22 mouse cellular contexts compared by ENCODE assay signal in the genomic region with DNA sequence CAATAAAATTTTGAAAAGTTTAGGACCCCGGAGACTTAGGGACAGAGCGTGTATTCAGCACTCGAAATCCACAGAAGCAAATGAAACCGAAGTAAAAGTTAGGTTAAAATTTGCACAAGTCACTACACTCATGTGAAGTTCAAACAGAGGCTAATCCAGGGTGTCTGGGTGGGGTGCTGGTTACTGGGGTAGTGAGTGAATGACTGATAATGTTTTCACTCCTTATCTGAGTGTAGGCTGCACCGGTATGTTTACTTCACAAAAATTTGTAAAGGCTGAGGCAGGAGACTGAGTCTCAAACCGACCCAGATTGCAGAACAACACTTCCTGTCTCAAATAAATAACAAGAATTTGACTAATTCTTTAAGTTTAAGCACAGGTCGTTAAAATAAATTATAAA. TPM values are rescaled to one million over a fixed set of nuclear protein-coding genes. Genes with fewer than 3 reads are reported as not detected.
A peak's percentile ranks its signal among the peaks of the same experiment; 100 is the strongest.
DNase-seq lines count a peak whose midpoint lies in the region; ATAC-seq and TF ChIP-seq lines count a peak whose summit lies in the region.
"Had no signal": no experiment of that assay in that cellular context is flagged by ENCODE, and none has a peak within 500 bp of the region (broad histone marks: within the 10 kb centered on the region; RNA-seq: fewer than 3 reads in every experiment).

No protein-coding gene starts in this region.

- no peak for DNase-seq in heart, embryonic 10.5 days (ENCODE audit: low spot score)
- no peak for DNase-seq in G1E (ENCODE audit: low spot score)
- DNase-seq in adrenal gland, adult 2 months, result no peak
- no peak for DNase-seq in adrenal gland, postnatal 10 days
- DNase-seq: adrenal gland, postnatal 14 days; cerebellum, adult 8-10 months; gastrocnemius, postnatal 36 days; kidney, adult 9 months; left cerebral cortex, postnatal 4 days; lung, adult 18-20 months; midbrain, embryonic 14.5 days; right cerebral cortex, postnatal 4 days had no signal

- no peak overlapping the region for H3K27ac ChIP-seq in heart, embryonic 12.5 days (ENCODE audit: poor library complexity, severe bottlenecking)
- H3K27ac ChIP-seq in heart, embryonic 10.5 days, result no peak overlapping the region
- peak overlapping the region; percentile 89 for H3K27ac ChIP-seq in liver, embryonic 16.5 days (ENCODE audit: low read length)
- no peak overlapping the region for H3K27ac ChIP-seq in kidney, embryonic 15.5 days
- H3K27ac ChIP-seq: embryonic facial prominence, embryonic 13.5 days; heart, embryonic 15.5 days; hindbrain, postnatal 0 days had no signal

- peaks cover 17% of the 10 kb centered on the region for H3K4me1 ChIP-seq in heart, embryonic 12.5 days (replicated peaks)
- peaks cover 12% of the 10 kb centered on the region for H3K4me1 ChIP-seq in heart, embryonic 10.5 days
- peaks cover 42% of the 10 kb centered on the region for H3K4me1 ChIP-seq in G1E (ENCODE audit: insufficient read depth, low read depth, low read length)
- H3K4me1 ChIP-seq in liver, embryonic 16.5 days (ENCODE audit: control insufficient read depth, low read depth, low read length), result peaks cover 50% of the 10 kb centered on the region
- peaks cover 5% of the 10 kb centered on the region for H3K4me1 ChIP-seq in kidney, embryonic 15.5 days
- H3K4me1 ChIP-seq: embryonic facial prominence, embryonic 13.5 days had no signal

- no peaks in the 10 kb centered on the region for H3K27me3 ChIP-seq in heart, embryonic 12.5 days (replicated peaks)
- H3K27me3 ChIP-seq in heart, embryonic 10.5 days (ENCODE audit: insufficient read depth, poor library complexity, severe bottlenecking), result no peaks in the 10 kb centered on the region
- no peaks in the 10 kb centered on the region for H3K27me3 ChIP-seq in G1E (ENCODE audit: insufficient read depth, low read length)
- no peaks in the 10 kb centered on the region for H3K27me3 ChIP-seq in liver, embryonic 16.5 days (ENCODE audit: control insufficient read depth, insufficient read depth, low read depth, low read length)
- H3K27me3 ChIP-seq in kidney, embryonic 15.5 days, result no peaks in the 10 kb centered on the region
- H3K27me3 ChIP-seq: embryonic facial prominence, embryonic 13.5 days; heart, embryonic 15.5 days had no signal

- H3K9ac ChIP-seq in heart, embryonic 12.5 days, result no peak overlapping the region
- peak overlapping the region; percentile 17 for H3K9ac ChIP-seq in liver, embryonic 16.5 days (ENCODE audit: low read depth, low read length)
- no peak overlapping the region for H3K9ac ChIP-seq in kidney, embryonic 15.5 days
- H3K9ac ChIP-seq: embryonic facial prominence, embryonic 13.5 days; heart, embryonic 15.5 days had no signal

- 68% methylated on average over 7 of the region's 7 CpGs for WGBS in heart, embryonic 12.5 days
- 71% methylated on average over 7 of the region's 7 CpGs for WGBS in heart, embryonic 10.5 days
- 25% methylated on average over 7 of the region's 7 CpGs for WGBS in liver, embryonic 16.5 days (ENCODE audit: insufficient replicate concordance)
- WGBS in kidney, embryonic 15.5 days, result 85% methylated on average over 7 of the region's 7 CpGs

- peaks cover 18% of the 10 kb centered on the region for H3K36me3 ChIP-seq in heart, embryonic 12.5 days
- H3K36me3 ChIP-seq in heart, embryonic 10.5 days, result peaks cover 14% of the 10 kb centered on the region
- peaks cover 48% of the 10 kb centered on the region for H3K36me3 ChIP-seq in G1E (replicated peaks)
- H3K36me3 ChIP-seq in liver, embryonic 16.5 days (ENCODE audit: control insufficient read depth, insufficient read depth), result peaks cover 23% of the 10 kb centered on the region
- peaks cover 23% of the 10 kb centered on the region for H3K36me3 ChIP-seq in kidney, embryonic 15.5 days
- H3K36me3 ChIP-seq: heart, embryonic 15.5 days had no signal

- H3K4me2 ChIP-seq in heart, embryonic 12.5 days, result no peak overlapping the region
- H3K4me2 ChIP-seq in liver, embryonic 16.5 days (ENCODE audit: low read depth, low read length), result peak overlapping the region; percentile 52
- H3K4me2 ChIP-seq in kidney, embryonic 15.5 days, result no peak overlapping the region
- H3K4me2 ChIP-seq: embryonic facial prominence, embryonic 13.5 days; heart, embryonic 15.5 days had no signal

- TF ChIP-seq CTCF in G1E (IDR thresholded peaks at IDR 0.05; ENCODE audit: low read depth, low read length), result no peak

- H3K4me3 ChIP-seq in heart, embryonic 12.5 days, result no peak overlapping the region
- H3K4me3 ChIP-seq in heart, embryonic 10.5 days, result no peak overlapping the region
- H3K4me3 ChIP-seq in G1E (ENCODE audit: low read depth, low read length), result no peak overlapping the region
- peak overlapping the region; percentile 27 for H3K4me3 ChIP-seq in liver, embryonic 16.5 days (ENCODE audit: low read depth, low read length)
- H3K4me3 ChIP-seq in kidney, embryonic 15.5 days (replicated peaks), result no peak overlapping the region
- H3K4me3 ChIP-seq: embryonic facial prominence, embryonic 13.5 days; heart, embryonic 15.5 days had no signal

- H3K9me3 ChIP-seq in heart, embryonic 12.5 days (replicated peaks), result no peaks in the 10 kb centered on the region
- H3K9me3 ChIP-seq in heart, embryonic 10.5 days, result no peaks in the 10 kb centered on the region
- H3K9me3 ChIP-seq in G1E (replicated peaks), result no peaks in the 10 kb centered on the region
- no peaks in the 10 kb centered on the region for H3K9me3 ChIP-seq in liver, embryonic 16.5 days (replicated peaks; ENCODE audit: control insufficient read depth, low read length)
- H3K9me3 ChIP-seq in kidney, embryonic 15.5 days (replicated peaks), result no peaks in the 10 kb centered on the region
- H3K9me3 ChIP-seq: embryonic facial prominence, embryonic 13.5 days; heart, embryonic 15.5 days had no signal

- peak; percentile 88 for ATAC-seq in heart, embryonic 12.5 days (ENCODE audit: insufficient number of reproducible peaks, low FRiP score)
- ATAC-seq in G1E (ENCODE audit: extremely low read depth, insufficient number of reproducible peaks, low FRiP score, poor library complexity, severe bottlenecking), result peak; percentile 49
- peak; percentile 94 for ATAC-seq in erythroid progenitor cell, adult 5-6 weeks (replicated peaks; ENCODE audit: low FRiP score, poor library complexity, severe bottlenecking)
- peak; percentile 99 for ATAC-seq in liver, embryonic 16.5 days (ENCODE audit: low read depth)
- no peak for ATAC-seq in kidney, embryonic 15.5 days (replicated peaks; ENCODE audit: low FRiP score)
- ATAC-seq: hindbrain, postnatal 0 days had no signal

RNA-seq across cellular contexts. Expression of gene Cdr2, which starts 12.9 kb away (rescaled TPM):
- 16.1 and 17.8 TPM in 2 replicates for polyA plus RNA-seq in heart, embryonic 12.5 days (2016; fragmentation: Nextera tagmentation; extraction: Ambion mirVana)
- polyA plus RNA-seq in heart, embryonic 10.5 days (2016; fragmentation: Nextera tagmentation; extraction: Ambion mirVana), result 10.3 and 14.4 TPM in 2 replicates
- total RNA-seq in G1E (2014; fragmentation: Nextera tagmentation), result 12.8 and 20.0 TPM in 2 replicates
- 12.7 and 14.0 TPM in 2 replicates for total RNA-seq in G1E (2017)
- polyA plus RNA-seq in G1E (2012), result 7.7 and 8.0 TPM in 2 replicates
- total RNA-seq in erythroid progenitor cell, adult 5-6 weeks (2015; ENCODE audit: low replicate concordance), result 226 and 240 TPM in 2 replicates
- total RNA-seq in erythroid progenitor cell, adult 5-6 weeks (2017; ENCODE audit: low replicate concordance), result 362 and 391 TPM in 2 replicates
- polyA plus RNA-seq in liver, embryonic 16.5 days (2015; fragmentation: Nextera tagmentation; extraction: Ambion mirVana), result 47.9 and 51.5 TPM in 2 replicates
- total RNA-seq in adrenal gland, adult 2 months (2021), result 1 to 10 TPM; 8.6 to 9.0 TPM
- polyA plus RNA-seq in adrenal gland, adult 2 months (2012; rRNA removed), result 7.4 and 11.0 TPM in 2 replicates
- 10 to 100 TPM; 12.2 to 13.7 TPM for total RNA-seq in adrenal gland, postnatal 10 days (2021)
- polyA plus RNA-seq in kidney, embryonic 15.5 days (2015; fragmentation: Nextera tagmentation; extraction: Ambion mirVana), result 11.3 and 11.6 TPM in 2 replicates

RNA-seq across cellular contexts. Expression of gene Mfsd13b, which starts 13.1 kb away (rescaled TPM):
- 0.43 and 0.45 TPM in 2 replicates for polyA plus RNA-seq in heart, embryonic 12.5 days (2016; fragmentation: Nextera tagmentation; extraction: Ambion mirVana)
- 0.11 TPM in 1 of 2 replicates, not detected in the other for polyA plus RNA-seq in heart, embryonic 10.5 days (2016; fragmentation: Nextera tagmentation; extraction: Ambion mirVana)
- total RNA-seq in G1E (2014; fragmentation: Nextera tagmentation), result 4.5 TPM in 1 of 2 replicates, not detected in the other
- 0.38 TPM in 1 of 2 replicates, not detected in the other for total RNA-seq in G1E (2017)
- polyA plus RNA-seq in G1E (2012), result not detected in 2 replicates
- total RNA-seq in erythroid progenitor cell, adult 5-6 weeks (2015; ENCODE audit: low replicate concordance), result not detected in 2 replicates
- total RNA-seq in erythroid progenitor cell, adult 5-6 weeks (2017; ENCODE audit: low replicate concordance), result not detected in 2 replicates
- polyA plus RNA-seq in liver, embryonic 16.5 days (2015; fragmentation: Nextera tagmentation; extraction: Ambion mirVana), result not detected in 2 replicates
- total RNA-seq in adrenal gland, adult 2 months (2021), result not detected
- 0.06 and 0.28 TPM in 2 replicates for polyA plus RNA-seq in adrenal gland, adult 2 months (2012; rRNA removed)
- under 1 TPM in 1 of 2 experiments, not detected in 1; 0.15 TPM for total RNA-seq in adrenal gland, postnatal 10 days (2021)
- not detected in 2 replicates for polyA plus RNA-seq in kidney, embryonic 15.5 days (2015; fragmentation: Nextera tagmentation; extraction: Ambion mirVana)
- total RNA-seq: adrenal gland, postnatal 14 days; gastrocnemius, postnatal 36 days; hematopoietic stem cell, adult 5-6 weeks; left cerebral cortex, postnatal 4 days; neutrophil, adult 5-6 weeks had no signal
- polyA plus RNA-seq: midbrain, embryonic 14.5 days; stomach, embryonic 14.5 days had no signal

RNA-seq across cellular contexts. Expression of gene Polr3e, which starts 51.7 kb away (rescaled TPM):
- 24.4 and 25.9 TPM in 2 replicates for polyA plus RNA-seq in heart, embryonic 12.5 days (2016; fragmentation: Nextera tagmentation; extraction: Ambion mirVana)
- polyA plus RNA-seq in heart, embryonic 10.5 days (2016; fragmentation: Nextera tagmentation; extraction: Ambion mirVana), result 32.3 and 36.9 TPM in 2 replicates
- total RNA-seq in G1E (2014; fragmentation: Nextera tagmentation) (18.0 and 21.3 TPM in 2 replicates), G1E (2017) (26.2 and 27.6 TPM in 2 replicates)
- polyA plus RNA-seq in G1E (2012), result 31.1 and 36.5 TPM in 2 replicates
- 0.42 and 1.4 TPM in 2 replicates for total RNA-seq in erythroid progenitor cell, adult 5-6 weeks (2015; ENCODE audit: low replicate concordance)
- 2.3 and 3.0 TPM in 2 replicates for total RNA-seq in erythroid progenitor cell, adult 5-6 weeks (2017; ENCODE audit: low replicate concordance)
- polyA plus RNA-seq in liver, embryonic 16.5 days (2015; fragmentation: Nextera tagmentation; extraction: Ambion mirVana), result 10.1 and 10.4 TPM in 2 replicates
- total RNA-seq in adrenal gland, adult 2 months (2021), result 10 to 100 TPM; 22.5 to 23.0 TPM
- polyA plus RNA-seq in adrenal gland, adult 2 months (2012; rRNA removed), result 15.1 and 15.5 TPM in 2 replicates
- 10 to 100 TPM; 22.5 to 23.8 TPM for total RNA-seq in adrenal gland, postnatal 10 days (2021)
- polyA plus RNA-seq in kidney, embryonic 15.5 days (2015; fragmentation: Nextera tagmentation; extraction: Ambion mirVana), result 42.7 and 44.0 TPM in 2 replicates
